Mouse (Mus musculus) bone marrow, adult 2 months (tissue): ENCODE data around the gene Wnk2. TPM values are rescaled to one million over a fixed set of nuclear protein-coding genes. Genes with fewer than 3 reads are reported as not detected.

ENCODE experiments used
- H3K27ac ChIP-seq: fragments of 200-500 bp; 2 replicates; pipeline ENCODE4 v1.5.1; 2012; ENCODE audit warnings: low read depth, mild to moderate bottlenecking, control low read depth, inconsistent platforms, low read length; ENCODE audit not compliant: control insufficient read depth, poor library complexity, insufficient read depth
- H3K4me1 ChIP-seq: fragments of 200-500 bp; 2 replicates; pipeline ENCODE4 v1.6.1; 2011; ENCODE audit warnings: low read length; ENCODE audit not compliant: control insufficient read depth, insufficient read depth
- H3K4me3 ChIP-seq: fragments of 200-500 bp; replicated peaks from 2 replicates; pipeline ENCODE3; 2011; ENCODE audit warnings: mild to moderate bottlenecking, low read depth, low read length, control low read depth; ENCODE audit not compliant: control insufficient read depth
- CTCF ChIP-seq: fragments of 200-500 bp; IDR thresholded peaks from 2 replicates; pipeline ENCODE4 v1.5.1; 2011; ENCODE audit warnings: low read length, control low read depth; ENCODE audit not compliant: control insufficient read depth, insufficient read depth
- POLR2A ChIP-seq: fragments of 200-500 bp; IDR thresholded peaks from 2 replicates; pipeline ENCODE4 v1.6.1; 2011; ENCODE audit warnings: low read depth, mild to moderate bottlenecking, control low read depth, low read length, borderline replicate concordance; ENCODE audit not compliant: control insufficient read depth
- WGBS: fragments of 180-500 bp; shearing (Covaris S2); methylation state at CpG from one replicate; pipeline ENCODE4 v1.1.7; 2018; 5-methylcytosine and 5-hydroxymethylcytosine counted together
- polyA plus RNA-seq: library from polyadenylated mRNA; stranded (reverse); fragments of >200 nt; gene quantifications from 2 replicates; pipeline ENCODE4 v1.2.4, GENCODE M21; 2011; ENCODE audit warnings: low replicate concordance; ENCODE audit not compliant: missing spikeins, insufficient read depth, insufficient read length

Gene Wnk2
- polyA plus RNA-seq, 1 experiment, result not detected

GRCm38 (mm10) chr13:49143323-49143722 is 4.5 kb downstream of the Wnk2 start:
- Histone ChIP-seq H3K4me3 (no peak overlapping the region), H3K4me1 (no peaks in the 10 kb centered on the region), H3K27ac (no peak overlapping the region)
- 81% methylated on average over 7 of the region's 7 CpGs for WGBS
- TF ChIP-seq CTCF (no peak), POLR2A (no peak)

GRCm38 (mm10) chr13:49142396-49142795 is 5.4 kb downstream of the Wnk2 start:
- 81% methylated on average over 5 of the region's 5 CpGs for WGBS
- no peak overlapping the region for H3K4me3 ChIP-seq
- no peak for TF ChIP-seq CTCF
- no peak for TF ChIP-seq POLR2A

GRCm38 (mm10) chr13:49140567-49140966 is 7.2 kb downstream of the Wnk2 start:
- no peak overlapping the region for H3K4me3 ChIP-seq
- 72% methylated on average over 4 of the region's 4 CpGs for WGBS
- TF ChIP-seq CTCF (no peak), POLR2A (no peak)
- H3K27ac ChIP-seq, result no peak overlapping the region
- H3K4me1 ChIP-seq, result no peaks in the 10 kb centered on the region

More at GRCm38 (mm10) chr13:49142396-49142795, 5.4 kb downstream of the Wnk2 start:
- Histone ChIP-seq H3K4me1 (no peaks in the 10 kb centered on the region), H3K27ac (no peak overlapping the region)

- Histone ChIP-seq H3K4me1 (no peaks in the 10 kb centered on the region), H3K27ac (no peak overlapping the region), H3K4me3 (no peak overlapping the region)
- WGBS, result 88% methylated on average over 11 of the region's 11 CpGs
- TF ChIP-seq CTCF, result no peak
- TF ChIP-seq POLR2A, result no peak
Observed at GRCm38 (mm10) chr13:49134491-49134890, 13.3 kb downstream of the Wnk2 start.

GRCm38 (mm10) chr13:49133125-49133524 is 14.7 kb downstream of the Wnk2 start:
- 58% methylated on average over 4 of the region's 4 CpGs for WGBS
- Histone ChIP-seq H3K27ac (no peak overlapping the region), H3K4me1 (no peaks in the 10 kb centered on the region), H3K4me3 (no peak overlapping the region)
- TF ChIP-seq CTCF, result no peak
- TF ChIP-seq POLR2A, result no peak

- 53% methylated on average over 7 of the region's 7 CpGs for WGBS
- no peak overlapping the region for H3K4me3 ChIP-seq
- no peak overlapping the region for H3K27ac ChIP-seq
- H3K4me1 ChIP-seq, result no peaks in the 10 kb centered on the region
- TF ChIP-seq POLR2A (no peak), CTCF (no peak)
Observed at GRCm38 (mm10) chr13:49131946-49132687, 15.7 kb downstream of the Wnk2 start.

- Histone ChIP-seq H3K27ac (no peak overlapping the region), H3K4me3 (no peak overlapping the region), H3K4me1 (no peaks in the 10 kb centered on the region)
- WGBS, result 80% methylated on average over 4 of the region's 4 CpGs
- no peak for TF ChIP-seq CTCF
- TF ChIP-seq POLR2A, result no peak
Observed at GRCm38 (mm10) chr13:49131342-49131855, 16.4 kb downstream of the Wnk2 start.

- TF ChIP-seq CTCF, result no peak
- TF ChIP-seq POLR2A, result no peak
- 69% methylated on average over 4 of the region's 4 CpGs for WGBS
- Histone ChIP-seq H3K4me1 (no peaks in the 10 kb centered on the region), H3K27ac (no peak overlapping the region), H3K4me3 (no peak overlapping the region)
Observed at GRCm38 (mm10) chr13:49129845-49130244, 18.0 kb downstream of the Wnk2 start.

- Histone ChIP-seq H3K4me3 (no peak overlapping the region), H3K4me1 (no peaks in the 10 kb centered on the region), H3K27ac (no peak overlapping the region)
- 80% methylated on average over 1 of the region's 1 CpGs for WGBS
- TF ChIP-seq CTCF, result no peak
Observed at GRCm38 (mm10) chr13:49129154-49129553, 18.7 kb downstream of the Wnk2 start.
